Mouse (Mus musculus): ENCODE data around the gene Mpig6b. TPM values are rescaled to one million over a fixed set of nuclear protein-coding genes. Genes with fewer than 3 reads are reported as not detected.

The Mpig6b gene
- polyA plus RNA-seq (2012; ENCODE audit: insufficient read depth, insufficient read length, missing spikeins): not detected in 2 replicates

DNA sequence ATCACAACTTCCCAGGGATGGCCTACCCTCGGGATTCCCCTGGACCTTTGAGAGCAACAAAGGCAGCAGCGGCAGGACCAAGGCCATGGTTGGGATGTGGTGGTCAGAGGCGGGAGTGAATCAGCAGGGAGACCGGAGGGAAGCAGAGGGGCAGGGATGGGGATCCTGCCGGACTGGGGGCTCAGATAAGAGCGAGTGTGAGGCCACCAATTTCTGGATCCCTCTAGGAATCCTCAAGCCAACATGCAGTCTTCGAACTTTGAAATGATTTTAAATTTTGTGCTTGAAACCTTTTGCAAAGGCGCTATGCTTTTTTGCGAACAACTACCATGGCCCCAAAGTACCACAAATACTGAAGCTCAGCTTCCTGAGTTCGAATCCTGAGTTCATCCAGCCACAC, at the start of gene Mpig6b:
Mpig6b (minus strand) TSS at position 101 of the 400 bp plus-strand sequence.
- Histone ChIP-seq H3K4me1 (ENCODE audit: control insufficient read depth, insufficient read depth, low read length) (0 out of 2 replicates have a peak, but pooled peaks cover 2% of the 10 kb centered on the region), H3K27ac (ENCODE audit: insufficient read depth, low read depth, low read length) (no peak within 1 kb of the TSS), H3K4me3 (ENCODE audit: insufficient read depth, low read length) (peak within 1 kb of the TSS; percentile 48)
- TF ChIP-seq CTCF (IDR thresholded peaks at IDR 0.05; ENCODE audit: low read depth, low read length) (no peak), POLR2A (IDR thresholded peaks at IDR 0.05; ENCODE audit: borderline replicate concordance, low read depth, low read length) (no peak)

DNA sequence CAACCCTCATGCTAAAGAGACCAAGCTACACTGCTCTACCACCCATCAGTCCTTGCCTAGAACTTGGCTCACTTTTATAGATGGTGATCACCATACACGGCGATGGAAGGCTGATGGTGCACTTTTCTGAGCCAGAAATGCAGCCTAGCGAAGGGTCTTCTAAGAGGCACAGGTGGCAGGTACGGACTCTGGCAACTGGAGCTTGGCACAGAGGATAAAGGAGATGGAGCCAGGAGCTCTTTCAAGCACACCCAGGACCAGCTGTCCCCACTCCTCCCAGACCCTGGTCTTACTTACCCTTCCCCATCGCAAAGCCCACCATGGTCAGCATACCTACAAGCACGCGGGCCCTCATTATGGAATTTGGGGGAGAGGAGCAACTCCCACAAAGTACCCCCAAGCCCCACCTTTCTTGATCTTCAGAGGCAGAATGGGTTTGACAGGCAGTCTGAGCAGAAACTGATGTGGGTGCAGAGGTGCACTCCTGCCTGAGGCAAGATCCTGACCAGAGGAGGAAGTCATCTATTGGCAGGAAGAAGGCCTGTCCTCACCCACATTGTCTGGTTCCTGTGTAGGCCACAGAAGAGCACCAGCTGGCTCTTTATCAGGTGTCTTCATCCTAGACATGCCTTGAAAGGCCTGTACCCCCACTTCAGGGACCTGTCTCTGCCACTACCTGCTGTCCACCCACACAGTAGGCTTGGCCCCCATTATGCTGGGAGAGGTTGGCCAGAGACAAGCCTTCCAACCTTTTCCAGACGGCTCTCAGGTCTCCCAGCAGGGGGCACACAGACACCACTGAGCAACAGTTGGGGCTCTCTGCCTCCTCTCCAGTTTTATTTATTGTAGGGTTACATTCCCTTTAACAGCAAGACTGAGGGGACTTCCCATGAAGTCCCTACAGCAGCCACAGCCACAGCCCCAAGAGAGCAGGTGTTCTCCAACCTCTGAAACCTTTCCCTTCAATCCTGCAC, 49.3 kb upstream of the Mpig6b start, which contains the start of gene Ly6g5b:
Ly6g5b (minus strand) TSS at position 383 of the 974 bp plus-strand sequence.
- H3K4me1 ChIP-seq (ENCODE audit: control insufficient read depth, insufficient read depth, low read length): peaks cover 4% of the 10 kb centered on the region; the same call in 1 of the 2 replicates
- no peak within 1 kb of the TSS for H3K4me3 ChIP-seq (ENCODE audit: insufficient read depth, low read length)
- H3K27ac ChIP-seq (ENCODE audit: insufficient read depth, low read depth, low read length): no peak within 1 kb of the TSS
- TF ChIP-seq CTCF (IDR thresholded peaks at IDR 0.05; ENCODE audit: low read depth, low read length) (peak; percentile 19; the same call in 1 of the 2 replicates), POLR2A (IDR thresholded peaks at IDR 0.05; ENCODE audit: borderline replicate concordance, low read depth, low read length) (no peak)

DNA sequence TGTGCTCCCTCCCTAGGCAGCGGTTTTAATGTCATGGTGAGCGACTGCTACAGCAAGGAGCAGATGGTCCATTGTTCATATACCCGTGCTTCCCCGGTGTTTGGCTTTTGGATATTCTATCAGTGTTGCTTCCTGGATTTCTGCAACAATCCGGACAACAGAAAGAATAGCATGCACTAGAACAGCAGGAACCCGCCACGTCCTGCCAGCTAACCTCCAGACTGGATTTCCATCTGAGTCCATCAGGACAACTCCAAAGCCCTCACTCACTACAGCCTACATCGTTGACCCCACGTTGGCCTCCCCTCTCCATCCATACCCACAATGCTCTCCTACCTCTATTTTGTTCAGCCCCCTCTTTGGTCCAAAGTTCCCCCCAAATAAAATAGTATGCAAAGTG, 45.8 kb upstream of the Mpig6b start:
- no peaks in the 10 kb centered on the region for H3K4me1 ChIP-seq (ENCODE audit: control insufficient read depth, insufficient read depth, low read length)
- H3K4me3 ChIP-seq (ENCODE audit: insufficient read depth, low read length): no peak overlapping the region
- no peak overlapping the region for H3K27ac ChIP-seq (ENCODE audit: insufficient read depth, low read depth, low read length)
- TF ChIP-seq POLR2A (IDR thresholded peaks at IDR 0.05; ENCODE audit: borderline replicate concordance, low read depth, low read length) (no peak), CTCF (IDR thresholded peaks at IDR 0.05; ENCODE audit: low read depth, low read length) (no peak)

DNA sequence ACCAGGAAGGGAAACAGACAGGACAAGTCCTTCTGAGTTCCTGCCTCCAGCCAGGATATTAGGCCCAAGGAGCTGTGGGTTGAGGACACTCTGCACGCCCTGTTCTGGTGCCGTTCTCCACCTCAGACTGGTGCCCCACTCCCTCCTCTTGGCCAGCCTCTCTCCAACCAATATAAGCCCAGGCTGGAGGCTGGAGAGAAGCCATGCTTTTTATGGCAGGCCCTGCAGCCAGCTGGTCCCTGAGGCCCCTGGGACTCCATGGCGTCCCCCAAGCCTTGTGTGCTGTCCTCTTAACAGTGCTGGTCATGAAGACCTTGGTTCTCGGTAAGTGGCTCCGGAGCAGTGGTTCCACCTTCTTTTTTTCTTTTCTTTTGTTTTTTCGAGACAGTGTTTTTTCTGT, 42.1 kb upstream of the Mpig6b start, which contains the start of gene Ly6g5c:
Ly6g5c (plus strand) TSS at position 183 of the 400 bp plus-strand sequence.
- TF ChIP-seq CTCF (IDR thresholded peaks at IDR 0.05; ENCODE audit: low read depth, low read length): no peak
- TF ChIP-seq POLR2A (IDR thresholded peaks at IDR 0.05; ENCODE audit: borderline replicate concordance, low read depth, low read length): no peak
- Histone ChIP-seq H3K4me1 (ENCODE audit: control insufficient read depth, insufficient read depth, low read length) (no peaks in the 10 kb centered on the region), H3K27ac (ENCODE audit: insufficient read depth, low read depth, low read length) (no peak within 1 kb of the TSS), H3K4me3 (ENCODE audit: insufficient read depth, low read length) (no peak within 1 kb of the TSS)

DNA sequence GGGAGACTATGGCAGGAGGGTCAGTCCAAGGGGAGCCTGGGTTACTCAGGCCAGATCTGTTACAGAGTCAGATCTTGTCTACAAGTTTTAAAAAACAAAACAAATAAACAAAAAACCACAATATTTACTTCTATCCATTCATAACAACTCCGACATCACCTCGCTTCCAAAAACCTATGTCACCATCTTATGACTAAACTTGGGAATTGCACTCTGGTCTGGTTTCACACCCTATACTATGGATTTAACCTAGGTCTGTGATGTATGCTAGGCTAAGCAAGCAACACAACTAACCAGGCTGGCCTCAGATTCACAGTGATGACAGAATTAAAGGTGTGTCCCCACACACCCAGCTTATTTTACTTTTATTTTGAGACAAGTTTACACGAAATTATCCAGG, 40.5 kb upstream of the Mpig6b start:
- Histone ChIP-seq H3K4me1 (ENCODE audit: control insufficient read depth, insufficient read depth, low read length) (no peaks in the 10 kb centered on the region), H3K27ac (ENCODE audit: insufficient read depth, low read depth, low read length) (no peak overlapping the region), H3K4me3 (ENCODE audit: insufficient read depth, low read length) (no peak overlapping the region)
- TF ChIP-seq POLR2A (IDR thresholded peaks at IDR 0.05; ENCODE audit: borderline replicate concordance, low read depth, low read length) (no peak), CTCF (IDR thresholded peaks at IDR 0.05; ENCODE audit: low read depth, low read length) (no peak)

DNA sequence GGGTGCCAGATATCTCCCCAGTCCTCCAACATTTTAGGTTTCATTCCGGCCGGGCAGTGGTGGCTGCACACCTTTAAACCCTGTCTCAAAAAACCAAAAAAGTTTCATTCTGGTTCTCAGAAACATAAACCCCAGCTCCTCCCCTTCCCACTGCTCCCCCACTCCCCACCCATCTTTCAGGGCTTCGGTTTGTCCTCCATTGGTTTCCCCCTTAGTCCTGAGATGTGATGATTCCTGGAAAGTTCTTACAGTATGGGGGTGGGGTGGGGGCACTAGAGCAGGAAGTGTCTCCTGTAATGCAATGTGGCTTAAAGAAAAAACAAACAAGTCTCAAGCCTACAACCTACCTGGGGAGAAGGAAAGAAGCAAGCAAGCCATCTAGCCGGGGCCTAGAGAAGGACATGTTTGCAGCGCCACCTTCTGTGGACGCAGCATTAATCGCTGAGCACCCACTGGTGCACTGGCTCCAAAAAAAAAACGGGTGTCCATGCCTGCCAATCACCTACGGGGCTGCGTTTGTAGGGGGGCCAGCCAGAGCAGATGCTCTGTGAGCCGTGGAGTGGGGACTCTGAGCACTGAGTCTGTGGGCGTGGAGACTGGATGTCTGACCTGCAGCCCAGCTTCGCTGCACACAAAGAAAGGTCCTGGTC, 39.9 kb upstream of the Mpig6b start:
- Histone ChIP-seq H3K27ac (ENCODE audit: insufficient read depth, low read depth, low read length) (no peak overlapping the region), H3K4me3 (ENCODE audit: insufficient read depth, low read length) (no peak overlapping the region), H3K4me1 (ENCODE audit: control insufficient read depth, insufficient read depth, low read length) (no peaks in the 10 kb centered on the region)
- TF ChIP-seq CTCF (IDR thresholded peaks at IDR 0.05; ENCODE audit: low read depth, low read length) (no peak), POLR2A (IDR thresholded peaks at IDR 0.05; ENCODE audit: borderline replicate concordance, low read depth, low read length) (no peak)

DNA sequence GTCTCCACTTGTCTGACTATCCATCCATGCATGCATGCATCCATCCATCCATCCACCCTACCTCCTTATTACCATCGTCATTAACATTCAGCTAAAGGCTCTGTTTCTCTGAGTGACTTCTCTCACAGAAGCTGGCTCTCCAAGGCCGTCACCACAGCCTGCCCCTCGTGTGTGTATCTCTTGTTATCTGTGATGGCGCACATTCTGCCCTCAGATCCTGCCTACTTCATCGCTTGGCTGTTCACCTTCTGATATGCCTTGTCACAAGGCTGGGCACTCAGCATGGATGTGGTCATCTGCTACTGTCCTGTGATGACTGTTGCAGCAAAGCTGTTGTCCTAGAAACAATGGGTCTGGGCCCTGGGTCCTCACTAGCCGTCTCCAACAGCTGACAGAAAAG, 38.8 kb upstream of the Mpig6b start:
- no peak overlapping the region for H3K4me3 ChIP-seq (ENCODE audit: insufficient read depth, low read length)
- H3K27ac ChIP-seq (ENCODE audit: insufficient read depth, low read depth, low read length): no peak overlapping the region
- H3K4me1 ChIP-seq (ENCODE audit: control insufficient read depth, insufficient read depth, low read length): no peaks in the 10 kb centered on the region
- TF ChIP-seq CTCF (IDR thresholded peaks at IDR 0.05; ENCODE audit: low read depth, low read length) (no peak), POLR2A (IDR thresholded peaks at IDR 0.05; ENCODE audit: borderline replicate concordance, low read depth, low read length) (no peak)

DNA sequence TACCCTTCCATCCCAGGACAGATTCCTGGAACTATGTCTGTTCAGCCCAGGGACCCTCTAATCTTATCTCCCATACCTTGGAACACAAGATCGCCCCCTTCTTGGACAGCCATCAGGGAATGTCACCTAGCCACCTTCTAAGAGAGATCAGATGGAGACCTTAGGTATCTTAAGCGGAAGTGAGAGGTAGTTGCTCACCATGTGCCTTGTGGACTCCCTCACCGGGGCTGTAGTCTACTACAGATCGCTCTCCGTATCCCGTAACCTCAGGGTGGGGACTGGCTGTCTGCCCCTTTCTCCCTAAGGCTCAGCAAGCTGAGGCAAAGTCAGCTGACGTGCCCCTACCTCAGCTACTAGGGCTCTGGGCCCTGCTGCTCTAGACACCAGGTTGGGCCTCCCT, 38.1 kb upstream of the Mpig6b start:
- Histone ChIP-seq H3K4me1 (ENCODE audit: control insufficient read depth, insufficient read depth, low read length) (no peaks in the 10 kb centered on the region), H3K27ac (ENCODE audit: insufficient read depth, low read depth, low read length) (no peak overlapping the region), H3K4me3 (ENCODE audit: insufficient read depth, low read length) (no peak overlapping the region)
- TF ChIP-seq POLR2A (IDR thresholded peaks at IDR 0.05; ENCODE audit: borderline replicate concordance, low read depth, low read length) (no peak), CTCF (IDR thresholded peaks at IDR 0.05; ENCODE audit: low read depth, low read length) (no peak)

DNA sequence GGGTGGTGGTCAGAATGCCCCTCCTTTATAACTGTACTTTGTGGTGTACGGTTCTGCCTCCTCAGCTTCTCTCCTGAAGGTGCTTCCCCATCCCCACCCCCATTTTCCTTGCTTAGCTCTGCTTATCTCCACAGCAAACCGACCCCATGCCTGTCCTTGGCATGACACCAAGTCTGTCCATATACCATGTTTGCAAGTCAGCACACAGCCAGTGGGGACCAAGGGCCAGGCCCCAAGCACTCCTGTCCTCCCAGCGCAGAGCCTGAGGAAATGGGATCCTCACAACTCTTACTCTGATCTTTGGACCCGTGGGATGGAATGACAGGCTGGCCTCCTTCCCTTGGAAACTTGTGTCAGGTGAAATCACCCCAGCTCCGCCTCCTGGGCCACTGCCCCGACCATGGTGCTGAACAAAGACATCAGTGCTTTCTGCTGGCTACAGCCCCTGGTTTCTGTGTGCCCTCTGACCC, 37.3 kb upstream of the Mpig6b start:
- Histone ChIP-seq H3K27ac (ENCODE audit: insufficient read depth, low read depth, low read length) (no peak overlapping the region), H3K4me3 (ENCODE audit: insufficient read depth, low read length) (no peak overlapping the region), H3K4me1 (ENCODE audit: control insufficient read depth, insufficient read depth, low read length) (no peaks in the 10 kb centered on the region)
- no peak for TF ChIP-seq CTCF (IDR thresholded peaks at IDR 0.05; ENCODE audit: low read depth, low read length)
- no peak for TF ChIP-seq POLR2A (IDR thresholded peaks at IDR 0.05; ENCODE audit: borderline replicate concordance, low read depth, low read length)
